Mouse (Mus musculus) neural tube, embryonic 10.5 days (tissue): ENCODE data around the gene Cabp2.
A peak's percentile ranks its signal among the peaks of the same experiment; 100 is the strongest.
"Not testable (repeated sequence)": the region's sequence is repeated elsewhere in the genome, so short reads cannot be mapped to it uniquely, and the experiment has no call there.

Source experiments
- DNase-seq: peaks from one replicate; pipeline ENCODE4 v3.0.0-alpha.2; 2017; ENCODE audit warnings: low spot score; ENCODE audit errors: extremely low spot score

The Cabp2 gene

GRCm38 (mm10) chr19:4100718-4101261, 19.4 kb downstream of the Cabp2 start:
- peak; percentile 66 for DNase-seq

GRCm38 (mm10) chr19:4101466-4101865, 20.1 kb downstream of the Cabp2 start:
- no peak for DNase-seq

GRCm38 (mm10) chr19:4102049-4102448, 20.7 kb downstream of the Cabp2 start:
- no peak for DNase-seq

- no peak for DNase-seq
Observed at GRCm38 (mm10) chr19:4102626-4103025, 21.2 kb downstream of the Cabp2 start.

- no peak for DNase-seq
Observed at GRCm38 (mm10) chr19:4103294-4103693, 21.9 kb downstream of the Cabp2 start.

- DNase-seq, result no peak
Observed at GRCm38 (mm10) chr19:4103792-4104191, 22.4 kb downstream of the Cabp2 start.

GRCm38 (mm10) chr19:4104675-4105194, 23.4 kb downstream of the Cabp2 start:
- no peak for DNase-seq

- no peak for DNase-seq
Observed at GRCm38 (mm10) chr19:4106654-4107053, 25.3 kb downstream of the Cabp2 start.

- DNase-seq, result no peak
Observed at GRCm38 (mm10) chr19:4108535-4108934, 27.2 kb downstream of the Cabp2 start.

GRCm38 (mm10) chr19:4112063-4112960, 30.9 kb downstream of the Cabp2 start:
- no peak for DNase-seq

GRCm38 (mm10) chr19:4113186-4113805, 31.9 kb downstream of the Cabp2 start:
- DNase-seq, result no peak

- DNase-seq, result no peak
Observed at GRCm38 (mm10) chr19:4113806-4114230, 32.4 kb downstream of the Cabp2 start.

- DNase-seq, result no peak
Observed at GRCm38 (mm10) chr19:4114551-4114950, 33.2 kb downstream of the Cabp2 start.

GRCm38 (mm10) chr19:4115144-4115543, 33.8 kb downstream of the Cabp2 start:
- DNase-seq, result no peak

- DNase-seq, result no peak
Observed at GRCm38 (mm10) chr19:4115816-4116215, 34.4 kb downstream of the Cabp2 start.

- no peak for DNase-seq
Observed at GRCm38 (mm10) chr19:4117006-4117405, 35.6 kb downstream of the Cabp2 start.

GRCm38 (mm10) chr19:4118350-4118749, 37.0 kb downstream of the Cabp2 start:
- DNase-seq, result no peak

- DNase-seq, result no peak
Observed at GRCm38 (mm10) chr19:4119716-4120487, 38.5 kb downstream of the Cabp2 start.

- DNase-seq, result no peak
Observed at GRCm38 (mm10) chr19:4120496-4120895, 39.1 kb downstream of the Cabp2 start.

GRCm38 (mm10) chr19:4121097-4121805, 39.9 kb downstream of the Cabp2 start:
- DNase-seq, result peak; percentile 96

- not testable (repeated sequence) for DNase-seq
Observed at GRCm38 (mm10) chr19:4121896-4122295, 40.5 kb downstream of the Cabp2 start.
